Mouse (Mus musculus) stomach, postnatal 0 days (tissue): ENCODE measurements around the gene Usf3.

Source experiments
- CTCF ChIP-seq: IDR thresholded peaks from 2 replicates; pipeline ENCODE4 v1.5.1; 2016; ENCODE audit warnings: antibody characterized with exemption, low read depth, mild to moderate bottlenecking, moderate library complexity
- EP300 ChIP-seq: optimal IDR thresholded peaks from 2 replicates; pipeline ENCODE3; 2016; ENCODE audit warnings: antibody characterized with exemption

- no peak for TF ChIP-seq CTCF
- TF ChIP-seq EP300, result no peak
These were observed 65.8 kb downstream of the Usf3 start for GRCm38 (mm10) chr16:44238835-44239263.
